Mouse (Mus musculus): ENCODE results near the gene Triobp.

DNA sequence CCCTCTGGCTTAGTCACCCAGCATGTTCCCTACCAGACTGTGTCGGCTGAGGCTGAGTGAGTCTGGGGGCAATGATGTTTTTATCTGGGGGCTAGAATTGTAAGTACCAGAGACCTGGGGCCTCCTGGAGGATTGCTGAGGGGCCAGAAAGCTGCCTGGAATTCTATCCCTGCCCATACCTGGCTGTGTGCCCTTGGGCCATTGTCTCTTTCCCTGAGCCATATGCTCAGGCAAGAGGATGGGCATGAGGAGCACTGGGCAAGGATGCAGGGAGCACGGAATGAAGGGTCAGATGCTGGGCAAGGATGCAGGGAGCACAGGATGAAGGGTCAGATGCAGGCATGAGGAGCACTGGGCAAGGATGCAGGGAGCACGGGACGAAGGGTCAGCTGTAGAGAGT lies 32.6 kb downstream of the Triobp start:
- no peak for TF ChIP-seq CTCF (IDR thresholded peaks at IDR 0.05; ENCODE audit: extremely low read depth, insufficient read depth, insufficient read length, insufficient replicate concordance)
- no peak for TF ChIP-seq POLR2A (IDR thresholded peaks at IDR 0.05; ENCODE audit: low read depth, low read length)

Data from spleen, adult 2 months (tissue).